Mouse (Mus musculus): Measurements from ENCODE around the gene Smc3.
"Not testable (repeated sequence)": the region's sequence is repeated elsewhere in the genome, so short reads cannot be mapped to it uniquely, and the experiment has no call there.

Gene Smc3

GRCm38 (mm10) chr19:53653624-53654467, 53.6 kb downstream of the Smc3 start:
- no peak for DNase-seq (ENCODE audit: low spot score in 2 of 2)

DNA sequence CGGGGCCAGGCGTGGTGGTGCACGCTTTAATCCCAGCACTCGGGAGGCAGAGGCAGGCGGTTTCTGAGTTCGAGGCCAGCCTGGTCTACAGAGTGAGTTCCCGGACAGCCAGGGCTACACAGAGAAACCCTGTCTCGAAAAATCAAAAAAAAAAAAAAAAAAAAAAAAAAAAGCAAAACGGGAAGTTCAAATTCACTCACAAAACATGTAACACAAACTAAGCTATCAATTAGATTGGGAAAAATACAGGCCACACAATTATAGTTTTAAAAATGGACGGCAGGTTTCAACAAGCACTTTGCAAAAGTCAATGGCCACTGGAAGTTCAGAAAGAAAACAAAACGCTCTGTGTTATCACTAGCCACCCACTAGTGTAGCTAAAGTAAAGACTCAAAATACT, 56.2 kb downstream of the Smc3 start:
- DNase-seq (ENCODE audit: low spot score in 2 of 2) = not testable (repeated sequence)

DNA sequence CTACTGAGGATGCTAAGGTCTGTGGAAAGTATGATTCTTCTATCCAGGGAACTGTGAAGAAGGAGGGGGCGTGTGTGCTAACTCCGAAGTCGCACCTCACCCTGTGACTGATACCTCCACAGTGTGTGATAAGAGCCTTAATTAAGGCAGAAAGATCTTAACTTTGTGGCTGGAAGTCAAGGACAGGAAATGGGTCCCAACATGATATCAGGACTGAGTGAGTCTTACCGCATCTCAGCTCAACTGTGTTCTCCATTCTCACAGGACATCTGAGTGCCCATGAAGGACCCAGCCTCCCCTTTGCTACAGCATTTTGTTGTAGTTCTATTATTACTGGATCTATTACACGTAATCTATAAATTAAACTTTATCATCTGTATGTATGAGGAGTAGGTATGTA, 57.2 kb downstream of the Smc3 start:
- no peak for DNase-seq (ENCODE audit: low spot score in 2 of 2)

- no peak for DNase-seq (ENCODE audit: low spot score in 2 of 2)
These were observed 60.7 kb downstream of the Smc3 start for GRCm38 (mm10) chr19:53660722-53661420.

DNA sequence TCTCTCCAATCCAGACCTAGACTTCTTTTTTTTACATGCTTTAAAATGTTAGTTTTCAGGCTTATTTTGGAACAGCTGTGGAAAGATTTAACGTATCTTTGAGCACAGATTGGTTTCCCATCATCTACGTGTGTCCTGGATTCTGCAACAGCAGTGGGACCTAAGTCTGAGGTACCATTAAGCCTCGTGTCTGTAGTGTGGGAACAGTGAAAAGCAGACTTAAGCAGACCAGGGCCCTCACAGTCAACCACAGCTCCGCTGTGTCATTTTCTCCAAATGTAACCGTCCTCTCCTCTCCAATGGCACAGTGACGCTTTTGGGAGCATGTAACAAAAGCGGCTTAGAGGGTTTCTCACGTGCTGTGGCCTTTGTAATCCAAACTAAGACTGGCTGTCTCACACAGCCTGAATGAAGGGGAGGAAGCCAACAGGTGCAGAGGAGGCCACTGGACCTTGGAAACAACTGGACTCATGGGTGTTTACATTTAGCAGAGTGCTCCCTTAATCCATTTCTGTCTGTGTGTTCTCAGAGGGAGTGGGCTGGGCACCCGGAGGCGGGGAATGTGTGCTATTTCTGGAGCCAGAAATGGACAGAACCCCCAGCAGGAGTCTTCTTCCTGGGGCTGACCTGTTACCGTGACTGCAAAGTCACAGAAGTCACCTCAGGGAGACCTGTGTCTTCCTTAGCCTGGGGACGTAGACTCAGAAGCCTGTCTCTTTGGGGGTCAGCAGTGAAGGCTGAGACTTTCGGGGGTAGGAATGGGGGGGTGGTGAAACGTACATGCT, 61.9 kb downstream of the Smc3 start:
- DNase-seq (ENCODE audit: low spot score in 2 of 2) = no peak

GRCm38 (mm10) chr19:53664831-53665230, 64.6 kb downstream of the Smc3 start:
- DNase-seq (ENCODE audit: low spot score in 2 of 2) = no peak

DNA sequence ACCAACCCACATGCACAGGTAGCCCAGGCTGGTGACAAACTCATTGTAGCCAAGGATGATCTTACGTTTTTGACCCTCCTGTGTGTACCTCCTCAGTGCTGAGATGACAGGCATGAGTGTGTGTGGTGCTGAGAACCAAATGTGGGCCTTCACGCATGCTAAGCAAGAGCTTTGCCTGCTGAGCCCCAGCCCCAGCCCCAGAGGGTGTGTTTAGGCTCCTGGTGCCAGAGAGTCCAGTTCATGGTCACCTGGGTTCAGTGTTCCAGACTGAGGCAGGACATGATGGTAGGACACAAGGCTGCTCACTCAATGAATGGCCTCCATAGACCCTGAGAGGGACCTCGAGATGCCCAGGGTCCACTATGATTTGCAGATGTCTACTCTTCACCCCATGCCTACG, 65.2 kb downstream of the Smc3 start:
- DNase-seq (ENCODE audit: low spot score in 2 of 2) = no peak

DNA sequence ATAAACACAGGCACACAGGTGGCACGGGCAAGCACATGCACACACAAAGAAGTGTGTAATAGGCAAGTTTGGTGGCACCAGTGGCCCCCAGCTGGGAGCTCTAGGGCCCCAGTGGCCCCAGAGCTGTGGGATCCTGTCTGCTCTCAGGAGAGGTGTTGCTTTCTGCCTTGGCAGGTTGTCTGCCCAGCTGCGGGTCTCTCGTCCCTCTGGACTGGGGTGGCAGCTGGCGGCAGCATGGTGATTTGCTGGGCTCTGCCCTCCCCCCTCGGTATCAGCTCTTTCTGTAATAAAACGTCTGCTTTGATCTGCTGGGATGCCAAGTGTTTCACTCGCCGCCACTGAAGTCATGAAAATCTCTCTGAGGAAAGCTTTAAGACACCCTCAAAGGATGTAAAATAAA, 66.5 kb downstream of the Smc3 start:
- DNase-seq (ENCODE audit: low spot score in 2 of 2) = no peak

DNA sequence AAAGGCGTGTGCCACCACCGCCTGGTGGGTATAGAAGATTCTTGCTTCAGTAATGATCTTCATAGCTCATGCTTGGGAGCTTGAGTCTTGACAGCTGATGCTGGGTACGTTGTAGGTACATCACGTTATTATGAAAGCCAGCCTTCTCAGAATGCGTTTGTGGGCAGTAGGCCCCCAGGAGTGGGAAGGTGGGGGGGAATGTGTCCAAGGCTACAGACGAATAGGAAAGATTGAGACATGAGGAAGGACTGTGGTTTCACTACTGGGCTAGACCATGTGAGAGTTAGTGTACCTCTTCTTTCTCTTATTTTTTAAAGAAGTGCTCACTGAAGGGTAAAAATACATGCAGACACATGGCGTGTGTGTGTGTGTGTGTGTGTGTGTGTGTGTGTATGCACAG, 68.6 kb downstream of the Smc3 start:
- DNase-seq (ENCODE audit: low spot score in 2 of 2) = no peak

GRCm38 (mm10) chr19:53670625-53671141, 70.5 kb downstream of the Smc3 start:
- DNase-seq (ENCODE audit: low spot score in 2 of 2) = no peak

GRCm38 (mm10) chr19:53671432-53671831, 71.2 kb downstream of the Smc3 start:
- DNase-seq (ENCODE audit: low spot score in 2 of 2) = no peak

GRCm38 (mm10) chr19:53674131-53674925, 74.1 kb downstream of the Smc3 start:
- no peak for DNase-seq (ENCODE audit: low spot score in 2 of 2)

GRCm38 (mm10) chr19:53676228-53676627, 76.0 kb downstream of the Smc3 start:
- DNase-seq (ENCODE audit: low spot score in 2 of 2) = no peak

GRCm38 (mm10) chr19:53676718-53677634, 76.8 kb downstream of the Smc3 start, which contains the start of gene Rbm20:
TSS of gene Rbm20 (plus strand) at chr19:53677306.
- DNase-seq (ENCODE audit: low spot score in 2 of 2) = peak in 1 of 2 experiments; percentile 18

GRCm38 (mm10) chr19:53679194-53679593, 79.0 kb downstream of the Smc3 start:
- no peak for DNase-seq (ENCODE audit: low spot score in 2 of 2)

DNA sequence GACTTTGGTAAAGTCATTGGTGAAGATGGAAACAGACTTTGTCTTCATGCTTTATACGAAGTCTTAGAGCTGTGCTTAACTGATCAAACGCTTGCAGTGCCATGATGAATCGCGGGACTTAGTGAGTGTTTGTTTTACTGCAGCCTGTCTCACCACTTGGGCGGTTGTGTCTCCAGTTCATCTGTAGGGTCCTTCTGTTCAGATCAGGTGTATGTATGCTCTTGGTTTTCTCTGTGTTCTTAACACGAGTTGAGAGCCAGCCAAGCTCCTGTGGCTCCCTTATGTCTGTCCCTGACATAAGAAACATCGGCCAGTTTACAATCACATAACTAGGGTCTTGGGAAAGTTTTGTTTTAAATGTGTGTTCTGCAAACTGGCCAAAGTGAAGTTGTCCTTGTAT, 79.8 kb downstream of the Smc3 start:
- no peak for DNase-seq (ENCODE audit: low spot score in 2 of 2)

- no peak for DNase-seq (ENCODE audit: low spot score in 2 of 2)
These were observed 82.2 kb downstream of the Smc3 start for GRCm38 (mm10) chr19:53682427-53682826.

GRCm38 (mm10) chr19:53687592-53687991, 87.4 kb downstream of the Smc3 start:
- no peak for DNase-seq (ENCODE audit: low spot score in 2 of 2)

- no peak for DNase-seq (ENCODE audit: low spot score in 2 of 2)
These were observed 90.6 kb downstream of the Smc3 start for GRCm38 (mm10) chr19:53690816-53691215.

- no peak for DNase-seq (ENCODE audit: low spot score in 2 of 2)
These were observed 93.8 kb downstream of the Smc3 start for GRCm38 (mm10) chr19:53694020-53694419.
